Mouse (Mus musculus) megakaryocyte, embryonic 14.5 days (primary cell): ENCODE results near the gene Enah. TPM values are rescaled to one million over a fixed set of nuclear protein-coding genes. Genes with fewer than 3 reads are reported as not detected.

Experiments used
- H3K27me3 ChIP-seq: replicated peaks from 2 replicates; pipeline ENCODE3; 2012; ENCODE audit warnings: inconsistent platforms
- H3K36me3 ChIP-seq: replicated peaks from 2 replicates; pipeline ENCODE3; 2012; ENCODE audit warnings: low read length, inconsistent platforms, mixed read lengths
- H3K4me1 ChIP-seq: 2 replicates; pipeline ENCODE4 v1.6.1; 2012; ENCODE audit warnings: inconsistent platforms
- H3K4me3 ChIP-seq: replicated peaks from 2 replicates; pipeline ENCODE3; 2012; ENCODE audit warnings: moderate library complexity, mild to moderate bottlenecking, inconsistent platforms
- H3K9me3 ChIP-seq: 2 replicates; pipeline ENCODE4 v1.6.1; 2012; ENCODE audit warnings: inconsistent platforms
- FLI1 ChIP-seq: IDR thresholded peaks from 2 replicates; pipeline ENCODE4 v1.6.1; 2012; ENCODE audit warnings: low read length, inconsistent platforms, mixed read lengths
- GATA1 ChIP-seq: IDR thresholded peaks from 3 replicates; pipeline ENCODE4 v1.6.1; 2012; ENCODE audit warnings: mixed read lengths, low read length, inconsistent platforms, borderline replicate concordance
- polyA plus RNA-seq: library from polyadenylated mRNA; stranded (reverse); fragments of >175 nt; gene quantifications from 2 replicates; pipeline ENCODE4 v1.2.3, GENCODE M21; 2012; ENCODE audit warnings: low replicate concordance; ENCODE audit not compliant: insufficient read depth

Gene Enah
- polyA plus RNA-seq, 1 experiment = 37.0 TPM

DNA sequence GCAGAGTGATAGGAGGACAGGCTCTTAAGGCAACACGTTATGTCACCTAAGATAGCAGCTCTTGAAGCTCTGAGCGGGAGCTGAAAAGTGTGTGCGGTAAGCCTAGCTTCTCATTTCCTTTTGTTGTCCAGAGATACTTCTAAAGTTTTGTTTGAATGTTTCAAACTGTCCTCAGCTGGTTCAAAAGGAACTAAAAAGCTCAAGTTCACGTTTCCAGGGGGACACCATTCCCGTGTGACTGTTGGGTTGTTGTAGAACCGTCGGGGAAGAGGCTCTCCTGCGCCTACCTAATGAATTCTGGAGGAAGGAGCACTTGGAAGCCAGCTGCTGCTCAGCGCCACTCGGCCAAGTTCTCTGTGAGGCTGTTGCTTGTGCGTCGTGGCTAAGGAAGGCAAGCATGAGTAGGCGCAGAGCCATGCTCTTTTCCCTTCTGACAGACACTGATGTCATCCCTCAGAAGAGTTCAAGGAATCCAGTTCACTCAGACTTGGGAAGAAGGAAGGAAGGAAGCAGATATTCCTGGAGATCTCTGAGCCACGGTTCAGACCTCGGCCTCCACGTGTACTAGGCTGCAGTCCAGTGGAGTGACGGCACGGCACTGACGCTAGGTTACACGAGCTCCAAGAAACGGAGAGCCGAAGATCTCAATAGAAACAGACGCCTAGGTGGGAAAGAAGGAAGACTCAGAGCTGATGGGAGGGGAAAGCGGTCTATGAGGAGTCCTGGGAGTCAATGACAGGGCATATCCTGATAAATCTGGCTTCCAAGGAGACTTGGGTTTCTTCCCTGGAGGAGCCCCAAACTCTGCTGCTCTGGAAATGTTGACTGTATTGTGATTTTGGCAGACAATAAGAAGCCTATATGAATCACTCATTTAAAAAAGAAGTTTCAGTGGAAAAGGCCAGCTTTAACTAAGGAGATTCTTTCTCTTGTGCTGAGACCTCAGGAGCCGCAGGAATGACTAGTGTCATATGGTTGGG lies 8.7 kb upstream of the Enah start:
- Histone ChIP-seq H3K4me3 (peak overlapping the region; percentile 6), H3K9me3 (no peaks in the 10 kb centered on the region), H3K4me1 (peaks cover 24% of the 10 kb centered on the region), H3K27me3 (peaks cover 19% of the 10 kb centered on the region), H3K36me3 (no peaks in the 10 kb centered on the region)
- TF ChIP-seq GATA1 (no peak), FLI1 (no peak)

DNA sequence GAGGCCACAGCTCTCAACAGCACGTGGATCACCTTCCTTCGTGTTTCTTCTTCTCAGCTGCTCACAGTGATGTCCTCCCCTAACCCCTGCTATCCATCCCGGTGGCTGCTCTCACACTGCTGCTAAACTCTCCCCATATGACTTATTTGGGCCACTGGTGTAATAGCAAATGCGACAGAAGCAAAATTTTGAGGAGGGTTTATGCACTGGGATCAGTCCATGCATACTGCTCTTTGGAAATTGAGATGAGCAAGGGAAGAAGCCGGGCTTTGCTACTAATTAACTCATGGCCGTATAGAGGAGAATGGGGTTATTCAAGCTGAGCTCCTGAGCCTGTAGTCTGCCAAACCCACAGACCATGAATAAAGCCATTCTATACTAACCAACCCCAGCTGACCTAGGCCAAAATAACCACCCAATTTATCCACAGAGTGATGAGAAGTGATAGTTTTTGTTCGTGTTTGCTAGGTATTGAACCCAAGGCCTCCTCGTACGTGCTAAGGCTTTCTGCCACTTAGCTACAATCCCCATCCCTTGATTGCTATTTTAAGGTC lies 7.7 kb upstream of the Enah start:
- peaks cover 30% of the 10 kb centered on the region for H3K4me1 ChIP-seq

DNA sequence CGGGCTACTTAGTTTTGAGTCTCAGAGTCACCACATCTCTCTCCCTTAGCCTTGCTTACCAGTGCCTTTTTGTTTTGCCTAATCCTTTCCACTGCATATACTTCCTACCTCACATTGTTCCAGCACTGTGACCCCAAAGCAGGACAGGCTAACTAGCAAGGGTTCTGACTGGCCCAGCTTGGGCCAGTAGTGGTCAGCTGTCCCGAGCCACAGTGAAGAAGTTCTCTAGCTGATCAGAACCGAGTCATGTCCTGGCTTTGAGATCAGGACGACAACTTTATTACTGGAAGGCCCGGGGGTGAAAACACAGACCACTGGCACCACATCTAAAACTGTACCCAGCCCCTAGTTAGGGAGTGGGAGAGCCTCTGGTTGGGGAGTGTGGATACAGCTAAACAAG lies 7.0 kb upstream of the Enah start:
- Histone ChIP-seq H3K4me1 (peaks cover 29% of the 10 kb centered on the region), H3K4me3 (no peak overlapping the region)
- TF ChIP-seq FLI1 (no peak), GATA1 (no peak)

More for the DNA sequence above, 7.7 kb upstream of the Enah start:
- H3K9me3 ChIP-seq = no peaks in the 10 kb centered on the region
- H3K36me3 ChIP-seq = no peaks in the 10 kb centered on the region
- no peak overlapping the region for H3K4me3 ChIP-seq
- TF ChIP-seq FLI1 (no peak), GATA1 (no peak)
- H3K27me3 ChIP-seq = peaks cover 23% of the 10 kb centered on the region

DNA sequence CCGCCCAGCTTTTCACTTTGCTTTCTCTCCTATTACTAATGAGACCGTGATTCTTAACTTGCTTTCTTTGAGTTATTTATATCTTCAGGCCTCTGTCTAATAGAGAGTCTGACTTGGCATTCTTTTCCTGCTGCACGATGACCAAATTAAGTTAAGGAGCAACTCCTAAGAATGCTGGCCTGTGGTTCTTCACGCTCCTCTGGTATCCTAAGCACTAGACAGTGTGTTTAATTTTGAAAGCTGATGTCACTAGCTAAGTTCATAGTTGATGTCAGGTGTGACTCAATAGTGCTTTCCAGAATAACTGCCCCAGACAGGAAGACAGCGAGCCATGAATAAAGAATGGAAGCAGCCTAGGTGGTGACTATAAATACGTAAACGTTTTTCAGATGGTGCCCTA lies 6.3 kb upstream of the Enah start:
- H3K27me3 ChIP-seq = peaks cover 27% of the 10 kb centered on the region
- no peak for TF ChIP-seq GATA1
- no peak for TF ChIP-seq FLI1
- no peak overlapping the region for H3K4me3 ChIP-seq
- H3K9me3 ChIP-seq = no peaks in the 10 kb centered on the region
- H3K36me3 ChIP-seq = no peaks in the 10 kb centered on the region
- H3K4me1 ChIP-seq = peaks cover 29% of the 10 kb centered on the region

More for the DNA sequence above, 7.0 kb upstream of the Enah start:
- Histone ChIP-seq H3K36me3 (no peaks in the 10 kb centered on the region), H3K27me3 (peaks cover 24% of the 10 kb centered on the region), H3K9me3 (no peaks in the 10 kb centered on the region)

DNA sequence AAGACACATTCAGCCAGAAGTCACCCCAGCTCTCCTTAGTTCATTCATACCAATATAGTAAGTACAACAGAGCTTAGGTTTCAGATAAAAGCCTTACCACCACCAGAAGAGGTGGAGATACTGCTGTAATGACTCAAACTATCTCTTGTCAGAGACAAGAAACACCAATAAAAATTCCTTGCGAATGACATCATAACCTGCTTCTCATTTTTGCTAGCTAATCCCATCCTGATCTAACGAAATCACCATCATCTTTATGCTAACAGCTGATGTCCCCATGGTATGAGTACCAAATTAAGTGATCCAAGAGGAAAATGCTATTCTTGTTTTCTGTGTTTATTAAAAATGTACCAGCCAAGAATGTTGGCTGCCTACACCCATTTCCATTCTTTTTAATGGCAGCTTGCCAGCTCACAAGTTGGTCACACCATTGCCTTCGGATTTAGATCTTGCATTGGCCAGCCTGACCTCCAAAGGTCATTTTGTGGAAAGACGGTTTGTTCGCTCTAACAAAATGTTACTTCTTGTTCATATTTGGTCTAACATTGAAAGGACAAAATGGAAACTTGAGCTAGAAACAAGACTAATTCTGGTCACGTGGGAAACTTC lies 2.0 kb upstream of the Enah start:
- TF ChIP-seq FLI1 (no peak), GATA1 (no peak)
- no peaks in the 10 kb centered on the region for H3K36me3 ChIP-seq
- peaks cover 27% of the 10 kb centered on the region for H3K4me1 ChIP-seq
- peaks cover 42% of the 10 kb centered on the region for H3K27me3 ChIP-seq
- no peak overlapping the region for H3K4me3 ChIP-seq
- no peaks in the 10 kb centered on the region for H3K9me3 ChIP-seq

DNA sequence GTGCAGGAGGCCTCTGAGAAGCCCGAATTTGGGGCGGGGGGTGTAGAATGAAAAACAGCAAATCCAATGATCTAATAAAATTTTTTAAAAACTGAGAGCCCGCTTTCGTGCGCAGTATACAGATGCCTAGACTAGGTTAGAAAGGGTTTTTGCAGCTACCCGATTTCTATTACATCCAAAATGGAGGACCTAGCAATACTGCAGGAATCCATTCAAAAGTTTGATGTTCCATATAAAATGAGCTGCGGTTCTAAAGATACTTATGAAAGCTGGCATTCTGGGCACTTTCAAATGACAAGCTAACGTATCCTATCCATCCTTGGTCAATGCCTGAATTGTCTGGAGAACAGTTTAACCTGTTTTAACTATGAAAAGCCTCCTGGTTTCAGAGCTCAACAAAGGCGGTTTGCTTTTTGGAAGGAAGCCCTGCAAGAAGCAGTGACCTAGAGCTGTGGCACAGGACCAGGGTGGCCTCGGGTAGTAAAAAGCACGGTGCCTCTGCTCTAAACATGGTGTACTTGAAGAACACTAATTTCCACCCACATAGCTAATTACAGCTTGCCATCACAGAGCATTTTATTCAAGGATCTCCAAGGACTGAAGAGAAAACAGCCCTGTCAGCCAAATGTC lies 1.2 kb upstream of the Enah start:
- TF ChIP-seq FLI1 = no peak
- no peak for TF ChIP-seq GATA1
- Histone ChIP-seq H3K36me3 (no peaks in the 10 kb centered on the region), H3K9me3 (no peaks in the 10 kb centered on the region), H3K27me3 (peaks cover 43% of the 10 kb centered on the region), H3K4me1 (peaks cover 24% of the 10 kb centered on the region), H3K4me3 (no peak overlapping the region)

DNA sequence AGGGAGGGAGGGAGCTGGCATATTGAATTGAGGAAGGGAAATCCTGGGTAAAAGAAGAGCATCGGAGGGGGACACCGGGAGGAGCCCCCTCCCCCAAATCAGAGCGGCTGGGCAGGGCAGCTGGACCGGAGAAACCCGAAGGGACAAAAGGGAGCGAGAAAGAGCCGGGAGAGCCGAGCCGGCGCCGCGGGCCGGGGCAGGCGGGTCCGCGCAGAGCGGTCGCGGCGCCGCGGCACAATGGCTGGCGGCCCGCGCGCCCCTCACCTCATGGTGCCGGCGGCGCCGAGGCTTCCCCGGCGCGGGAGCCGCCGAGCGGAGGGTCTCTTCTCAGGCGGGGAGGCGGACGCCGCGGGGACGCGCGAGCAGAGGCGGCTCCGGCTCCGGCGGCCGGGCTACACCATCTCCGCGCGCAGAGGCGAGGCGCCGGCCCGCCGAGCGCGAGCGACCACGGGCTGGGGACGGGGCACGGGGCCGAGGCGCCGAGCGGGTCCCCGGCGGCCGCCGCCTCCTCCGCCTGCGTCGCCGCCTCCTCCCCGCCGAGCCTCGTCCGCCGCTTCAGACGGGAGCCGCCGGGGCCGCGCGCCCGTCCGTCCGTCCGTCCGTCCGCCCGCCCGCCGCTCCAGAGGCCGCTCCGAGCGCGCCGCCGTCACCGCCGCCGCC lies 394 bp downstream of the Enah start:
- Histone ChIP-seq H3K9me3 (no peaks in the 10 kb centered on the region), H3K4me3 (peak overlapping the region; percentile 92), H3K27me3 (peaks cover 45% of the 10 kb centered on the region), H3K36me3 (no peaks in the 10 kb centered on the region), H3K4me1 (peaks cover 27% of the 10 kb centered on the region)
- no peak for TF ChIP-seq FLI1
- TF ChIP-seq GATA1 = no peak

DNA sequence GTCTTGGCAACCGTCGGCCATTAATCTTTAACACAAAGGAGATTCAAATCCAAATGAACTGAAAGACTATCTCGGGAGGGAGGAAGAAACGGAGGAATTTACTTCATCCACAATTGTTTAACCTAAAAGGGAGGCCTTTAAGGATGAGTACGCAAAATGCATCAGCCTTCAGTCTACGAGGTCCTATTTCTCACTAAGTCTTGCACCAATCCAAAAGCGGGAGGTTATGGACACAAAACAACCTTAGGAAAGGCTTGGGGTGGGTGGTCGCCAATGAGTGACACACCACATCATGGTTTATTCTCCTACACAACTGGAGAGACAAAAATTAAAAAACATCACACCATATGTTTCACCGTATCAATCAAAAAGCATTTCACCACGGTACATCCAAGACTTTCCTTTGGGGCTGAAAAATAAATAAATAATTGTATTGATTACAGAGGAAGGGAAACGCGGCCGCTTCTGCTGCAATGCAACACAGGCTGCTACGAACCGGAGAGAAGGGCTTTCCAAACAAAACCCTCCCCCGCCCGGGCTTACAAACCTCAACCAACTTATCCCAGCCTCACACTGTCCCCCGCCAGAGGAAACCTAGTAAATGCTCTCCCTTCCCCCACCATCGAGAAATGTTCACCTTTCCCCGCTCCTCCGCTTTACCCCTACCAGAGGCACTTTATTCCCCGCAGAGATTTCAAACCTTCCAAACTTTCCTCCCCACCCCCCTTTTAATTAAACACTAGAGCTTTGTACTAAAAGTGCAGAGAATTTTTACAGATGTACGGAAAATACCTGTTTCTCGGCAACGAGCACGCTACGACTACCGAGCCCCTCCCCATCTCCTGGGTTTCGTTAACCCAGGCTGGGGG lies 1.2 kb downstream of the Enah start:
- H3K4me3 ChIP-seq = peak overlapping the region; percentile 92
- peaks cover 47% of the 10 kb centered on the region for H3K27me3 ChIP-seq
- no peak for TF ChIP-seq FLI1
- no peak for TF ChIP-seq GATA1

DNA sequence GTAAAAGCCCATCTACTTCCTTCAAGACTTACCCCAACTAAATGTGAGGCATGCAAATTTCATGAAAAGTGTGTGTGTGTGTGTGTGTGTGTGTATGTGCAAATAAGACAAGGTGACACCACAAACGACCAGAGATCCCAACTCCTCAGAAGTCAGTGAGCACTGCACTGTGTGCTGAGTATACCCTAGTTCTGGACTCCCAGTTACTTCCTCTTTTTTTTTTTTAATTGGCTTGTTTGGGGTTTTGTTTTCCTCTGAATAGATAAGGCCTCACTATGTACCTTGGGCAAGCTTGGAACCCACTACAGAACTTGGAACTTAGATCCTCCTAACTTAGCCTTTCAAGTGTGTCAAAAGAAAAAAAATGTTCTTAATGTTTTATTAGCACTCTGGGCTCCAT lies 14.0 kb downstream of the Enah start:
- peaks cover 19% of the 10 kb centered on the region for H3K4me1 ChIP-seq

More for the DNA sequence above, 1.2 kb downstream of the Enah start:
- peaks cover 27% of the 10 kb centered on the region for H3K4me1 ChIP-seq
- no peaks in the 10 kb centered on the region for H3K9me3 ChIP-seq
- H3K36me3 ChIP-seq = no peaks in the 10 kb centered on the region

More for the DNA sequence above, 14.0 kb downstream of the Enah start:
- peaks cover 7% of the 10 kb centered on the region for H3K36me3 ChIP-seq
- H3K27me3 ChIP-seq = no peaks in the 10 kb centered on the region
- TF ChIP-seq GATA1 (no peak), FLI1 (no peak)
- H3K4me3 ChIP-seq = no peak overlapping the region
- H3K9me3 ChIP-seq = 0 out of 2 replicates have a peak, but pooled peaks cover 4% of the 10 kb centered on the region
